Mouse (Mus musculus): ENCODE data around the gene Slc25a25. TPM values are rescaled to one million over a fixed set of nuclear protein-coding genes. Genes with fewer than 3 reads are reported as not detected.

Gene Slc25a25
- polyA plus RNA-seq, 2 experiments = 12.7 to 17.4 TPM

DNA sequence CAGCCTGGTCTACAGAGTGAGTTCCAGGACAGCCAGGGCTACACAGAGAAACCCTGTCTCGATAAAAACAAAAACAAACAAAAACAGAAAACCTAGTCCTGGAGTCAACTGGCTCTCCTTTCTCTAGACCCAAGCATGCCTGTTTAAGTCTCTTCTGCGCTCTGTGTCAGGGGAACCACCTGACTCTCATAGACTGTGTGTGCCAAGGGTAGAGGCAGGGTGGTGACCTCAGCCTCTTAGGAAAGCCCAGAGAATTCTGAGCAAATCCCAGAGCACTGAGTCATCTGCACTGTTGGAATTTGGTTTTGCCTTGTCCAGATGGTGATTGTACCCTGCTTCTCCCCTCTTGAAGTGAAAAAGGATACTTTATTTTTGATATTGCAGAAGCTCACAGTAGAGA lies 7.1 kb upstream of the Slc25a25 start:
- H3K4me2 ChIP-seq (replicated peaks; ENCODE audit: low read depth, low read length, severe bottlenecking) = no peak overlapping the region
- H3K9ac ChIP-seq (ENCODE audit: low read depth, low read length, severe bottlenecking) = no peak overlapping the region
- 79% methylated on average over 2 of the region's 2 CpGs for WGBS
- H3K4me1 ChIP-seq (ENCODE audit: control insufficient read depth, insufficient read depth, low read length) = 0 out of 2 replicates have a peak, but pooled peaks cover 2% of the 10 kb centered on the region
- no peak overlapping the region for H3K4me3 ChIP-seq (replicated peaks; ENCODE audit: low read length)
- DNase-seq (ENCODE audit: low spot score) (no peak), ATAC-seq (ENCODE audit: low FRiP score, low read depth) (no peak)
- peaks cover 23% of the 10 kb centered on the region for H3K36me3 ChIP-seq (ENCODE audit: control insufficient read depth, insufficient read depth, low read length)
- H3K9me3 ChIP-seq (ENCODE audit: control insufficient read depth, low read length) = no peaks in the 10 kb centered on the region
- no peak overlapping the region for H3K27ac ChIP-seq (replicated peaks; ENCODE audit: low read depth, low read length)
- no peaks in the 10 kb centered on the region for H3K27me3 ChIP-seq (ENCODE audit: control insufficient read depth, insufficient read depth, low read length)
- TF ChIP-seq POLR2A (IDR thresholded peaks at IDR 0.05; ENCODE audit: borderline replicate concordance, extremely low read depth, insufficient read depth, insufficient read length) = no peak

DNA sequence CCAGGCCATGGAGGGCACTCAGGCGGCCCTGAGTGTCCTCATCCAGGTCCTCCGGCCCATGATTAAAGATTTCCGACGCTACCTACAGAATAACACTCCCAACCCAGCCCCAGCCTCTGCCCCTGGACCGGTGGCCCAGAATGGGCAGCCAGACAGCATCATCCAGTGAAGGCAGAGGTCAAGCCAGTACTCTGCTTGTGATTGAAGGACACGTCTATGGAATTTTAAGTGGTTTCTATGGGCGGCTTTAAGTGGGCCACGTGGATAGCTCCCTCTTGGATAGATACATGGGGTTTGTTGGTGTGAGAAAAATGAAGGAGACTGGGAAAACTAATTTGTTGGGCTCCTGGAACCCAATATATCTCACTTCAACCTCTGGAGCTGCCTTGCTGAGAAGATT lies 3.9 kb upstream of the Slc25a25 start:
- Histone ChIP-seq H3K4me3 (replicated peaks; ENCODE audit: low read length) (no peak overlapping the region), H3K27ac (replicated peaks; ENCODE audit: low read depth, low read length) (no peak overlapping the region), H3K36me3 (ENCODE audit: control insufficient read depth, insufficient read depth, low read length) (peaks cover 23% of the 10 kb centered on the region), H3K4me2 (replicated peaks; ENCODE audit: low read depth, low read length, severe bottlenecking) (no peak overlapping the region), H3K9me3 (ENCODE audit: control insufficient read depth, low read length) (no peaks in the 10 kb centered on the region), H3K9ac (ENCODE audit: low read depth, low read length, severe bottlenecking) (0 out of 2 replicates have a peak overlapping the region, but pooled peaks have one; percentile 16), H3K27me3 (ENCODE audit: control insufficient read depth, insufficient read depth, low read length) (no peaks in the 10 kb centered on the region), H3K4me1 (ENCODE audit: control insufficient read depth, insufficient read depth, low read length) (peaks cover 19% of the 10 kb centered on the region)
- WGBS = 94% methylated on average over 8 of the region's 8 CpGs
- TF ChIP-seq POLR2A (IDR thresholded peaks at IDR 0.05; ENCODE audit: borderline replicate concordance, extremely low read depth, insufficient read depth, insufficient read length) = no peak
- DNase-seq (ENCODE audit: low spot score) (no peak), ATAC-seq (ENCODE audit: low FRiP score, low read depth) (no peak)

DNA sequence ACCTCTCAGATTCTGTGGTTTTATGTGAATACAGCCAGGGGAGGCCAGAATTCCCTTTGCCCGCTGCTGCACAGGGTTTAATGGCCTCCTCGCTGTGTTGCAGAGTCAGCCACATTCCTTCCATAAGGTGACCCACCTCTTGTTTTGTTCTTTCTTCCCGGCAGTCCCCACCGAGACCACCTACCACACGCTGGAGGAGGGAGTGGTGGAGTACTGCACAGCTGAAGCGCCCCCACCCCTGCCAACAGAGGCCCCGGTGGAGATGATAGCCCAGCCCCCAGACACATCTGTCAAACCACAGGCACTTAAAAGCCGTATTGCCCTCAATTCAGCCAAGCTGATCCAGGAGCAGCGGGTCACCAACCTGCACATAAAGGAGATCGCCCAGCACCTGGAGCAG lies 3.4 kb upstream of the Slc25a25 start:
- H3K4me3 ChIP-seq (replicated peaks; ENCODE audit: low read length) = no peak overlapping the region
- ATAC-seq (ENCODE audit: low FRiP score, low read depth) (no peak), DNase-seq (ENCODE audit: low spot score) (no peak)
- peaks cover 22% of the 10 kb centered on the region for H3K4me1 ChIP-seq (ENCODE audit: control insufficient read depth, insufficient read depth, low read length)
- WGBS = 66% methylated on average over 10 of the region's 10 CpGs
- peaks cover 23% of the 10 kb centered on the region for H3K36me3 ChIP-seq (ENCODE audit: control insufficient read depth, insufficient read depth, low read length)
- H3K9ac ChIP-seq (ENCODE audit: low read depth, low read length, severe bottlenecking) = 0 out of 2 replicates have a peak overlapping the region, but pooled peaks have one; percentile 16
- no peaks in the 10 kb centered on the region for H3K9me3 ChIP-seq (ENCODE audit: control insufficient read depth, low read length)
- H3K27me3 ChIP-seq (ENCODE audit: control insufficient read depth, insufficient read depth, low read length) = no peaks in the 10 kb centered on the region
- no peak overlapping the region for H3K4me2 ChIP-seq (replicated peaks; ENCODE audit: low read depth, low read length, severe bottlenecking)
- TF ChIP-seq POLR2A (IDR thresholded peaks at IDR 0.05; ENCODE audit: borderline replicate concordance, extremely low read depth, insufficient read depth, insufficient read length) = no peak
- no peak overlapping the region for H3K27ac ChIP-seq (replicated peaks; ENCODE audit: low read depth, low read length)

DNA sequence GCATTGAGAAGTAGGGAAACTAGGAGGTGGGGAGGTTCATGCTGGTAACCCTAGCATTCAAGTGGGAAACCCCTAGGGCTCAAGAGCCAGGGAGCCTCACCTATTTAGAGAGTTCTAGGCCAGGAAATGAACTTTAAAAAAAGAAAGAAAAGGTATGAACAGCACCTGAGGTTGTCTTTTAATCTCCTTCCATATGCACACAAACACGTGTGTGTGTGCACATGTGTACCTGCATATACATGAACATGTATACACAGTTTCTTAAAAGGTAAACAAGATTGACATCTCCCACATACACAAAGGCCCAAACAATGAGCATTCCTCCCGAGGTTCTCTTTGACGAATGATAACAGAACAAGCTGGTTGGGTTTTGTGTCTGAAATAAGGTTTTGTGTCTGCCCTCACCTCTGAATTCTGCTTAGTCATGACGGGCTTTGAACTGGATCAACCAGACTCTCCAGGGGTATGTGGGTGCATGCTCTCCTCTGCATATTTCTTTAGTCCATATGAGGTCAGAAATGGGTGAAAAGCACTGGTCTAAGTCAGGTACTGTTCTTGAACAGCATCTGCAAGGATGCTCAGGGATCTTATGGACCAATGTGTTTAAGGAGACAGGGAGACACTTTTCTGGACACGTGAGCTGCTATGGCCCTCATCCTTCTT lies 2.5 kb upstream of the Slc25a25 start:
- no peak overlapping the region for H3K4me2 ChIP-seq (replicated peaks; ENCODE audit: low read depth, low read length, severe bottlenecking)
- no peak overlapping the region for H3K27ac ChIP-seq (replicated peaks; ENCODE audit: low read depth, low read length)
- DNase-seq (ENCODE audit: low spot score) (no peak), ATAC-seq (ENCODE audit: low FRiP score, low read depth) (no peak)
- no peak for TF ChIP-seq POLR2A (IDR thresholded peaks at IDR 0.05; ENCODE audit: borderline replicate concordance, extremely low read depth, insufficient read depth, insufficient read length)
- peaks cover 22% of the 10 kb centered on the region for H3K4me1 ChIP-seq (ENCODE audit: control insufficient read depth, insufficient read depth, low read length)
- peaks cover 23% of the 10 kb centered on the region for H3K36me3 ChIP-seq (ENCODE audit: control insufficient read depth, insufficient read depth, low read length)
- H3K9ac ChIP-seq (ENCODE audit: low read depth, low read length, severe bottlenecking) = no peak overlapping the region
- H3K4me3 ChIP-seq (replicated peaks; ENCODE audit: low read length) = no peak overlapping the region
- H3K9me3 ChIP-seq (ENCODE audit: control insufficient read depth, low read length) = no peaks in the 10 kb centered on the region
- 87% methylated on average over 5 of the region's 5 CpGs for WGBS
- no peaks in the 10 kb centered on the region for H3K27me3 ChIP-seq (ENCODE audit: control insufficient read depth, insufficient read depth, low read length)

DNA sequence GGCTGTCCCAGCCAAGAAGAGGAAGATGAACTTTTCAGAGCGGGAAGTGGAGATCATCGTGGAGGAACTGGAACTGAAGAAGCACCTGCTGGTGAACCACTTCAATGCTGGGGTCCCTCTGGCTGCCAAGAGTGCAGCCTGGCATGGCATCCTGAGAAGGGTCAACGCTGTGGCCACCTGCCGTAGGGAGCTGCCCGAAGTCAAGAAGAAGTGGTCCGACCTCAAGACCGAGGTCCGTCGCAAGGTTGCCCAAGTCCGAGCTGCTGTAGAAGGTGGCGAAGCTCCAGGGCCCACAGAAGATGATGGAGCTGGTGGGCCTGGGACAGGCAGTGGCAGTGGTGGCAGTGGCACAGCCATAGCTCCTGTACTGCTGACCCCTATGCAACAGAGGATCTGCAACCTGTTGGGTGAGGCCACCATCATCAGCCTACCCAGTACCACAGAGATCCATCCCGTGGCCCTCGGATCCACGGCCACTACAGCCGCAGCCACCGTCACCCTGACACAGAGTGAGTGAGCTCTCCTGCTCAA lies 1.3 kb upstream of the Slc25a25 start:
- H3K4me1 ChIP-seq (ENCODE audit: control insufficient read depth, insufficient read depth, low read length) = peaks cover 25% of the 10 kb centered on the region
- DNase-seq (ENCODE audit: low spot score) (no peak), ATAC-seq (ENCODE audit: low FRiP score, low read depth) (no peak)
- peak overlapping the region; percentile 62 for H3K27ac ChIP-seq (replicated peaks; ENCODE audit: low read depth, low read length)
- peak overlapping the region; percentile 78 for H3K4me2 ChIP-seq (replicated peaks; ENCODE audit: low read depth, low read length, severe bottlenecking)
- peak overlapping the region; percentile 37; the same call in 1 of the 2 replicates for H3K9ac ChIP-seq (ENCODE audit: low read depth, low read length, severe bottlenecking)
- WGBS = 96% methylated on average over 16 of the region's 16 CpGs
- H3K9me3 ChIP-seq (ENCODE audit: control insufficient read depth, low read length) = no peaks in the 10 kb centered on the region
- peak overlapping the region; percentile 91 for H3K4me3 ChIP-seq (replicated peaks; ENCODE audit: low read length)
- H3K27me3 ChIP-seq (ENCODE audit: control insufficient read depth, insufficient read depth, low read length) = no peaks in the 10 kb centered on the region
- TF ChIP-seq POLR2A (IDR thresholded peaks at IDR 0.05; ENCODE audit: borderline replicate concordance, extremely low read depth, insufficient read depth, insufficient read length) = 0 out of 2 replicates have a peak, but pooled peaks have one; percentile 4
- H3K36me3 ChIP-seq (ENCODE audit: control insufficient read depth, insufficient read depth, low read length) = peaks cover 20% of the 10 kb centered on the region

Measured in limb, embryonic 14.5 days (tissue).